Mouse (Mus musculus) lung, postnatal 0 days (tissue): ENCODE results near the gene Gm12695. TPM values are rescaled to one million over a fixed set of nuclear protein-coding genes. Genes with fewer than 3 reads are reported as not detected.

ENCODE experiments used
- ATAC-seq: fragments of 200-750 bp; cut with Nextera tagmentation; 2 replicates; pipeline ENCODE4 v1.8.0; 2017; ENCODE audit warnings: moderate library complexity
- DNase-seq: peaks from one replicate; pipeline ENCODE4 v3.0.0-alpha.2; 2016; ENCODE audit warnings: low spot score
- H3K27ac ChIP-seq: fragments of 300-500 bp; sonication (generic); 2 replicates; pipeline ENCODE4 v1.5.1; 2014; ENCODE audit warnings: antibody characterized with exemption, mild to moderate bottlenecking, low read length, mixed read lengths
- H3K27me3 ChIP-seq: fragments of 300-500 bp; sonication (generic); replicated peaks from 2 replicates; pipeline ENCODE4 v1.6.1; 2014; ENCODE audit warnings: low read length, mixed read lengths; ENCODE audit not compliant: insufficient read depth
- H3K36me3 ChIP-seq: fragments of 300-500 bp; sonication (generic); 2 replicates; pipeline ENCODE4 v1.6.1; 2014; ENCODE audit warnings: low read length, mixed read lengths; ENCODE audit not compliant: insufficient read depth
- H3K4me1 ChIP-seq: fragments of 300-500 bp; sonication (generic); 2 replicates; pipeline ENCODE4 v1.6.1; 2014; ENCODE audit warnings: antibody characterized with exemption, low read depth, low read length, mixed read lengths; ENCODE audit not compliant: insufficient read depth
- H3K4me2 ChIP-seq: fragments of 300-500 bp; sonication (generic); replicated peaks from 2 replicates; pipeline ENCODE4 v1.6.1; 2014; ENCODE audit warnings: low read depth, mild to moderate bottlenecking, low read length, moderate library complexity, mixed read lengths
- H3K4me3 ChIP-seq: fragments of 300-500 bp; sonication (generic); 2 replicates; pipeline ENCODE4 v1.5.1; 2014; ENCODE audit warnings: low read depth, low read length
- H3K9ac ChIP-seq: fragments of 300-500 bp; sonication (generic); replicated peaks from 2 replicates; pipeline ENCODE4 v1.6.1; 2014; ENCODE audit warnings: low read depth, mild to moderate bottlenecking
- H3K9me3 ChIP-seq: fragments of 300-500 bp; sonication (generic); 2 replicates; pipeline ENCODE4 v1.6.1; 2016; ENCODE audit warnings: low read length, mixed read lengths
- CTCF ChIP-seq: IDR thresholded peaks from 2 replicates; pipeline ENCODE4 v1.5.1; 2016; ENCODE audit warnings: antibody characterized with exemption, mild to moderate bottlenecking
- EP300 ChIP-seq: IDR thresholded peaks from 2 replicates; pipeline ENCODE4 v1.6.1; 2016; ENCODE audit warnings: antibody characterized with exemption, mild to moderate bottlenecking, control low read depth
- WGBS: fragments of 180-500 bp; shearing (Covaris S2); extraction: QIAGEN DNeasy Blood & Tissue Kit; methylation state at CpG from one replicate; pipeline ENCODE4 v1.1.7; 2014; 5-methylcytosine and 5-hydroxymethylcytosine counted together
- polyA plus RNA-seq: library from polyadenylated mRNA; unstranded; fragments of >200 nt; fragmentation: Nextera tagmentation; extraction: Ambion mirVana; gene quantifications from 2 replicates; pipeline ENCODE4 v1.2.1, GENCODE M21; 2015

The Gm12695 gene
- polyA plus RNA-seq, result 1.5 and 2.6 TPM in 2 replicates

DNA sequence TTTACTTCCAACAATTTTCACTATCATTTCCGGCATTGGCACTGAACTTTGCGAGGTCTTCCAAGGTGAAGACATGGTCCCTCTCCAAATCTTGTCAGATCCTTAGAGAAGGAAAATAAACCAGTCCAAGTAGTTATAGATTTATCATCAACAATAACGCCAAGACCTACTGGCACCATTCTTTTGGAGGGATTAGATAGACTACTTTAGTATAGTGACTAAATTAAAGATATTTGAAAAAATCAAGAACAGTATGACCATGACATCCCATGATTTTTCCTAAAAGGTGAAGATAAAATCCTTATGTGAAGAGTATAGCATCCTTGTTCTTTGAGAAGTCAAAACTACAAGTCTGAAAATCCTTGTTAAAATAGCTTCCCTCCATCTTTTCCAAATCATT lies at the start of gene Gm12695:
Gm12695 (minus strand) TSS at position 101 of the 400 bp plus-strand sequence.
- TF ChIP-seq EP300, result no peak
- no peak for TF ChIP-seq CTCF
- no peak within 1 kb of the TSS for H3K27ac ChIP-seq
- H3K9ac ChIP-seq, result no peak within 1 kb of the TSS
- ATAC-seq, result no peak
- DNase-seq, result no peak
- H3K9me3 ChIP-seq, result no peaks in the 10 kb centered on the region
- no peaks in the 10 kb centered on the region for H3K36me3 ChIP-seq
- no peaks in the 10 kb centered on the region for H3K27me3 ChIP-seq
- WGBS, result 90% methylated on average over 3 of the region's 3 CpGs
- no peaks in the 10 kb centered on the region for H3K4me1 ChIP-seq
- H3K4me3 ChIP-seq, result no peak within 1 kb of the TSS
- no peak within 1 kb of the TSS for H3K4me2 ChIP-seq

DNA sequence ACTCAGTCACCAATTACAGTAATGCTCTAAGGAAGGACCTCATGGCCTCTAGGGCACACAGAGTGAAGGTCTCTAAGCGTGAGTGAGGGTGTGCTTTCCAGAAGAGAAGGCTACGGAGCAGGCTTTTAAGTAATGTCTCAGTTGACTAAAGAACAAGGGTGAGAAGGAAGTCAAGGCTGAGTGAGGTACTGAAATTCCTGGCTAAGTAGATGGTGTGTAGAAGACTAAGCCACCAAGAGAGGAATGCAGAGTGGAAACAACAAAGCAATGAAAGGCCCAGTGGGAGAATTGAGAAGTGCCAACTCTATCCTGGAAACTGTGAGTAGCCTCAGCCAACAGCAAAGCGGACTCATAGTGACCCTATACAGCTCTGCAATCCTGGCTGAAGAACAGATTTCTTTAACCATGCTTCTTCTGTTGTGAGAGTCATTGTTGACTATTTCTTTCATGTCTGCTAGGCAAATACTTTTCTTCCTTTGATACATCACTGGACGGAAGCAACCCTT lies 40.6 kb upstream of the Gm12695 start:
- WGBS, result 74% methylated on average over 4 of the region's 4 CpGs
- H3K4me2 ChIP-seq, result no peak overlapping the region
- no peak overlapping the region for H3K4me3 ChIP-seq
- H3K36me3 ChIP-seq, result no peaks in the 10 kb centered on the region
- no peak overlapping the region for H3K9ac ChIP-seq
- H3K4me1 ChIP-seq, result no peaks in the 10 kb centered on the region
- H3K27ac ChIP-seq, result no peak overlapping the region
- no peak for DNase-seq
- ATAC-seq, result no peak
- H3K27me3 ChIP-seq, result no peaks in the 10 kb centered on the region
- TF ChIP-seq CTCF, result no peak
- TF ChIP-seq EP300, result no peak
- H3K9me3 ChIP-seq, result no peaks in the 10 kb centered on the region

DNA sequence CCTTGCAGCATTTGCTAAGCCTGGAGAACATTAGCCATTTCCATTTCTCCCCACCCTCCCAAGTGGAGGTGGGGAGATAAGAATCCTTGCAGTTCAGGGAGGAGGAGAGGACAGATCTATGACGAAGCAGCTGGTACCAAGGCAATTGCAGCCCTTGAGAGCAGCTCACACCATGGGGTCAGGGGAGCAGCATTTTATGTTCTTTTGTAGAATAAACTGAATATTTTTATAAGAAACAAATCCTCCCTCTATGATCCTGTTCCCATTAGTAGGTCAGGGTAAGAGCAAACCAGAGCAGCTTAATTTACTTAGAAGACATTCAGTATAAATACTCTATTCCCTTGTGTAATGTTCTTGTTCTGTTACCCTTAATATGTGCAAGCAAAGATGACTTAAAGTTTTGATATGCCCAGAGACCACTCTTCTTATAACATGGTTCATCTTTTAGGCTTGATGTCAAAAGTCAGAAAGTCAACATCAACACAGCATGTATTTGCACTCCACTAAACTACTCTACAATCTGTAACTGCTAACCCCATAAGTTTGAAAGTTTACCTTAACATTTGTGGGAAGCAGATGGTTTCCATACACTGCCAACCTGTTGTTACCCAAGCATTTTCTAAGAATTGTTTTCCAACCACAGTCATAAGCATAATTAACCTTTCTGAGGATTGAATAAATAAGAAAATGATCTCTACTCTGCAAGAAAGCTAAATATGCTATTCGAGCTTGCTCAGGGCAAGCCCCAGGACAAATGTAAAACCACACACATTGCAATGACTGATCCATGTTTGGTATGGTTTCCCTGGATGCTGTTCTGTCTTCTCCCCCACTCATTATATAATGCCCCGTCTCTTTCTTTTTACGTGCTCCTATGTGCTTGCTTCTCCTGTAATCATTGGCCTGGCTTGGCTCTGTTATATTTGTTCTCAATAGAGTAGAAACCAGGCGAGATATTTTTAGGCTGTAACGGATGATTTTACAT lies 22.1 kb upstream of the Gm12695 start:
- DNase-seq (peak; percentile 82), ATAC-seq (peak; percentile 91)
- Histone ChIP-seq H3K27ac (peak overlapping the region; percentile 60; the same call in 1 of the 2 replicates), H3K36me3 (no peaks in the 10 kb centered on the region), H3K27me3 (no peaks in the 10 kb centered on the region), H3K9me3 (no peaks in the 10 kb centered on the region), H3K4me3 (no peak overlapping the region), H3K9ac (no peak overlapping the region), H3K4me1 (no peaks in the 10 kb centered on the region), H3K4me2 (no peak overlapping the region)
- no peak for TF ChIP-seq CTCF
- TF ChIP-seq EP300, result peak; percentile 80
- 45% methylated on average over 6 of the region's 6 CpGs for WGBS

DNA sequence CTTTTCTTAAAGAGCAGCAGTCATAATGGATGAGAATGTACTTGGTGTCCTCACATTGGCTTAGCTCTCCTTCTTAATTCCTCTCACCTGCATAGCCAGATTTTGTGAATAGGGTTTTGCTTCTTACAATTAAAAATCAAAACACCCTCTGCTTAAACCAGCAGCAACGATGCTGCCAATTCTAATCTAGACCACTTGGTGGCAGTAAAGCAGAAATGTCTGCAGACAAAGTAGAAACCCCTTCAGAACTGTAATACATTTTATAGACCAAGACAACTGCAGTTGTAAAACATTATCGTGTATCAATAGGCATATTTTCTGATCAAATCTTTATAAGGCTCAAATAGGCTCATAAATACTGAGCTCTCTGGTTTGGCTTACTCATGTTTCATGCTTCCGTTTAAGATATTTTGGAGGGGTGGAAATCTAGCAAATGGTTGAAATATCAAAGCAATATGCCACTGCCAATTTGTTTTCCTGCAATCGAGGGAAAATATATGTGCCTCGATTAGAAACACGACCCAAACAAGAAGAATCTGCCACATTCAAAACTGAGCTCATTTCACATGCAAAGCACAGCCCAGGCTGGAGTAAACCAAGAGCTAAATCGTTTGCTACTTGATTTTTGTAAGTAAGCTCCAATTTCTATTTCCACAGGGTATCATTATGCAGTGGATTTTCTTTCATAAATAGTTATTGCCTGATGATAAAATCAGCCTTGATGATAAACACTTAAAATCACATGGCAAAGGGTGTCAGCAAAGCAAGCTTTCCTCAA lies 14.6 kb upstream of the Gm12695 start:
- peak; percentile 53 for DNase-seq
- TF ChIP-seq EP300 (no peak), CTCF (peak; percentile 69)
- Histone ChIP-seq H3K9me3 (no peaks in the 10 kb centered on the region), H3K27me3 (no peaks in the 10 kb centered on the region), H3K4me2 (no peak overlapping the region), H3K9ac (no peak overlapping the region), H3K4me3 (no peak overlapping the region), H3K27ac (no peak overlapping the region), H3K4me1 (no peaks in the 10 kb centered on the region), H3K36me3 (no peaks in the 10 kb centered on the region)
- no peak for ATAC-seq
- 33% methylated on average over 7 of the region's 7 CpGs for WGBS

DNA sequence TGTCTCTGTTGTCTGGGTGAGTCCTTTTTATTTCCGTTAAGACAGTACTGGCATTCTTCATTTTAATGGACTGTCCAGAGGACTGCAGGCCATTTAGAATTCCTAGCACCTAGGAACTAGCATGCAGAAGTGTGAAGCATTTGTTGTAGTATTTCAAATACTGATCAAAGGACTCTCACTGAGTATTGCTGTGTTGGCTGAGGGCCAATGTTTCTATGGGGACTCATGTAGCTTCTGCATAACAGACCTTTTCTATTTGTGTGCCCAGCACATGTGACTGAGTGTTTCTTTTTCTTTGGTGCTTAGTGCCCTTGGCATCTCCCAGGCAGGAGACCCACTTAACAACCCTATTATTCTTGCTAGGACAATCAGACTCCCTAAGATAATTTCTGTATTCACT lies 12.6 kb upstream of the Gm12695 start:
- no peak overlapping the region for H3K4me3 ChIP-seq
- H3K9ac ChIP-seq, result no peak overlapping the region
- ATAC-seq (no peak), DNase-seq (peak; percentile 21)
- no peak for TF ChIP-seq EP300
- TF ChIP-seq CTCF, result no peak
- no peak overlapping the region for H3K27ac ChIP-seq
- no peaks in the 10 kb centered on the region for H3K27me3 ChIP-seq
- no peak overlapping the region for H3K4me2 ChIP-seq
- no peaks in the 10 kb centered on the region for H3K9me3 ChIP-seq
- H3K36me3 ChIP-seq, result no peaks in the 10 kb centered on the region
- H3K4me1 ChIP-seq, result no peaks in the 10 kb centered on the region
- WGBS, result 63% methylated on average over 1 of the region's 1 CpGs

DNA sequence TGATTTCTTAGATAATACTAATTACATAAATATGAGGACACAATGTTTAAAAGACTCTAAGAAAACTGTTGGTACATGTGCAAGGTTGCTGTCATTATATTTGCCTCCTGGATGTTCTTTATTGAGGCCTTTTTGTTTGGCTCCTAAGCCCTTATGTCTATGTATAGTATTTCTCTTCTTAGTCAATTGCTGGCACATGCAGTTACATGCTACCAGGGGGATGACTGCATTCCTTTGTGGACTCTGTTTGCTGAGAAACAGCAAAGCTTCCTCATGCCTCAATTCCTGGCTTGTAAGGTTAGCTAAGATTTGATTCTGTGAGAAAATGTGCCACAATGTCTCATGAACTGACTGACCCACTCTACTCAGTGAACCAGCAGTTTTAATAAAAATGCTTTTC lies 6.3 kb upstream of the Gm12695 start:
- TF ChIP-seq EP300, result no peak
- TF ChIP-seq CTCF, result no peak
- no peaks in the 10 kb centered on the region for H3K4me1 ChIP-seq
- H3K4me3 ChIP-seq, result no peak overlapping the region
- H3K27me3 ChIP-seq, result no peaks in the 10 kb centered on the region
- ATAC-seq (no peak), DNase-seq (no peak)
- no peak overlapping the region for H3K27ac ChIP-seq
- no peaks in the 10 kb centered on the region for H3K9me3 ChIP-seq
- no peak overlapping the region for H3K4me2 ChIP-seq
- no peak overlapping the region for H3K9ac ChIP-seq
- no peaks in the 10 kb centered on the region for H3K36me3 ChIP-seq
